8 mouse cellular contexts compared by ENCODE assay signal in the genomic region with DNA sequence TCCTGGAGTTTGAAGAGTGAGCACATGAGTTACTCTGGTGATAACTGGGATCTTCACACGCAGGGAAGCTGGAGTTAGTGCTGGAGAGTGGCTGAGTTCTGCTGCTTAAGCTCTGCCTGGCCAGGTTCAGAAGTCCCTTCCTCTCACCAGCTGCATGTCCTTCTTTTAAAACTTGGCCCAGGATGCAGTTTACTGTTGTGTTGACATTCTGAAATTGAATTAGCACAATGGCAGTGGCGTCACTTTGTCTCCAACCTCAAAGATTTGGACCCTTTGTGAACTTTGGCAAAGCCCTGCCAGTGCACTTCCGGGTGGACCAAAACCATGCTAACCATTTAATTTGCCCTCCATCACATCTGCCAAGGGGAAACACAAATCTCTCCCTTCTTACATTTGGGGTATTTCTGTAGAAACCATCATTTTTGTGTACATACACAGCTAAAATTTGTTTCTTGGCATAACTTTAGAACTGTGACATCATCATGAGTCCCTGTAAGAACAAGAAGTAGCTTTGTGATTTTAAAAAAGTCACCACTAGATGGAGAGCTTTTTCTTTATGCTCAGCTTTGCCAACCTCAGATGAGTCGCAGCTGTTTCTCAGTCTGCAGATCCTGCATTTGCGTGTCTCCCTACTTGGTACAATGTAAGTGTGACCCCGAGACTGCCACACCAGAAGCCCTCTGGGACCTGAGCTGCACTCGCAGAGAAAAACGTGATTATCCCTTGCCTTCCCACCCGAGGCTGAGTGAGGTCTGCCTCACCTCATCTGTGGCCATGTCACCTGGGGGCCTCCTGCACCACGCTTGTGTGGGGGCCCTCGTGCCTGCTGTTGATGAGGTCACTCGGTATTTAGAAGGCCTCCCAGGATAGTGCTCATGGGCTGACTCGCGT. TPM values are rescaled to one million over a fixed set of nuclear protein-coding genes. Genes with fewer than 3 reads are reported as not detected.
DNase-seq lines count a peak whose midpoint lies in the region; ATAC-seq and TF ChIP-seq lines count a peak whose summit lies in the region.

No protein-coding gene starts in this region.

- no peaks in the 10 kb centered on the region for H3K27me3 ChIP-seq in liver, adult 2 months (ENCODE audit: control insufficient read depth, insufficient read depth, low read length)
- no peaks in the 10 kb centered on the region for H3K27me3 ChIP-seq in kidney, postnatal 0 days (ENCODE audit: insufficient read depth, low read length)

- ATAC-seq in kidney, postnatal 0 days (replicated peaks; ENCODE audit: low FRiP score, low read depth) = 0 out of 2 replicates have a peak, but pooled peaks have one; percentile 33
- 0 out of 2 replicates have a peak, but pooled peaks have one; percentile 15 for ATAC-seq in monocyte, adult 5-6 weeks (replicated peaks; ENCODE audit: insufficient number of reproducible peaks, low FRiP score, low TSS enrichment, poor library complexity, severe bottlenecking)

- H3K4me2 ChIP-seq in kidney, postnatal 0 days (ENCODE audit: low read length) = no peak overlapping the region

- H3K27ac ChIP-seq in liver, adult 2 months (replicated peaks; ENCODE audit: insufficient read depth, low read depth, low read length) = peak overlapping the region; percentile 45
- peak overlapping the region; percentile 75 for H3K27ac ChIP-seq in kidney, postnatal 0 days

- 39% methylated on average over 14 of the region's 14 CpGs for WGBS in liver, adult 2 months
- WGBS in kidney, postnatal 0 days = 49% methylated on average over 14 of the region's 14 CpGs

- TF ChIP-seq POLR2A in liver, adult 2 months (IDR thresholded peaks at IDR 0.05; ENCODE audit: extremely low read depth, insufficient read depth, low read length) = no peak

- peak; percentile 19; the same call in 1 of the 2 replicates for TF ChIP-seq CTCF in liver, adult 2 months (IDR thresholded peaks at IDR 0.05; ENCODE audit: low read depth, low read length)
- TF ChIP-seq CTCF in kidney, postnatal 0 days (IDR thresholded peaks at IDR 0.05; ENCODE audit: low read depth) = peak; percentile 76

- no peaks in the 10 kb centered on the region for H3K4me1 ChIP-seq in liver, adult 2 months (ENCODE audit: control insufficient read depth, insufficient read depth, low read length)
- no peaks in the 10 kb centered on the region for H3K4me1 ChIP-seq in kidney, postnatal 0 days (replicated peaks; ENCODE audit: insufficient read depth, low read length)

- H3K79me2 ChIP-seq in liver, adult 2 months (ENCODE audit: control insufficient read depth, insufficient read depth, low read length) = no peaks in the 10 kb centered on the region

- H3K9me3 ChIP-seq in kidney, postnatal 0 days (replicated peaks; ENCODE audit: low read length) = no peaks in the 10 kb centered on the region

- H3K36me3 ChIP-seq in liver, adult 2 months (ENCODE audit: control insufficient read depth, insufficient read depth, low read length) = peaks cover 45% of the 10 kb centered on the region
- H3K36me3 ChIP-seq in kidney, postnatal 0 days (ENCODE audit: insufficient read depth, low read length) = peaks cover 32% of the 10 kb centered on the region

- DNase-seq in liver, adult 2 months (ENCODE audit: extremely low read depth, low read depth, low spot score) = peak; percentile 77
- DNase-seq in liver = no peak
- DNase-seq in T-cell, adult 2 months (ENCODE audit: low spot score) = peak; percentile 23
- peak; percentile 81 for DNase-seq in heart, adult 8-10 months (ENCODE audit: low spot score)
- DNase-seq in kidney, postnatal 0 days (ENCODE audit: low spot score) = peak; percentile 93
- DNase-seq in cerebellum, postnatal 25 days = no peak
- DNase-seq in gastrocnemius, postnatal 10 days = no peak

- H3K4me3 ChIP-seq in liver, adult 2 months (ENCODE audit: insufficient read depth, low read depth, low read length) = no peak overlapping the region
- no peak overlapping the region for H3K4me3 ChIP-seq in kidney, postnatal 0 days (replicated peaks; ENCODE audit: low read depth, low read length)

- H3K9ac ChIP-seq in liver, adult 2 months (ENCODE audit: low read depth, low read length) = no peak overlapping the region
- no peak overlapping the region for H3K9ac ChIP-seq in kidney, postnatal 0 days (ENCODE audit: low read depth, low read length)

RNA-seq across cellular contexts. Expression of a gene that starts 21.1 kb away (rescaled TPM):
- total RNA-seq in liver, adult 2 months (2014; rRNA removed) = 47.2 and 56.4 TPM in 2 replicates
- 51.1 and 59.9 TPM in 2 replicates for polyA plus RNA-seq in liver, adult 2 months (2012; rRNA removed)
- 100 to 1,000 TPM; 347 to 373 (median 363) TPM for total RNA-seq in heart, adult 8-10 months (2022)
- 340 and 372 TPM in 2 replicates for polyA plus RNA-seq in kidney, postnatal 0 days (2015; fragmentation: Nextera tagmentation; extraction: Ambion mirVana)
- total RNA-seq in monocyte, adult 5-6 weeks (2017) = 124 to 194 TPM (median 167 TPM) in 3 replicates
- total RNA-seq in gastrocnemius, postnatal 10 days (2021) = 100 to 1,000 TPM; 246 to 270 TPM

RNA-seq across cellular contexts. Expression of a gene that starts 51.8 kb away (rescaled TPM):
- total RNA-seq in liver, adult 2 months (2014; rRNA removed) = 6.9 and 13.2 TPM in 2 replicates
- 30.6 and 34.8 TPM in 2 replicates for polyA plus RNA-seq in liver, adult 2 months (2012; rRNA removed)
- 1 to 10 TPM; 5.4 to 7.7 (median 5.9) TPM for total RNA-seq in heart, adult 8-10 months (2022)
- 4.9 and 5.8 TPM in 2 replicates for polyA plus RNA-seq in kidney, postnatal 0 days (2015; fragmentation: Nextera tagmentation; extraction: Ambion mirVana)
- total RNA-seq in monocyte, adult 5-6 weeks (2017) = 2.3 to 8.6 TPM (median 3.2 TPM) in 3 replicates
- total RNA-seq in gastrocnemius, postnatal 10 days (2021) = 1 to 10 TPM; 4.6 to 7.5 TPM

RNA-seq across cellular contexts. Expression of a gene that starts 58.5 kb away (rescaled TPM):
- 8.5 and 8.8 TPM in 2 replicates for total RNA-seq in liver, adult 2 months (2014; rRNA removed)
- polyA plus RNA-seq in liver, adult 2 months (2012; rRNA removed) = 6.4 and 7.3 TPM in 2 replicates
- 100 to 1,000 TPM; 110 to 141 (median 120) TPM for total RNA-seq in heart, adult 8-10 months (2022)
- 42.0 and 42.6 TPM in 2 replicates for polyA plus RNA-seq in kidney, postnatal 0 days (2015; fragmentation: Nextera tagmentation; extraction: Ambion mirVana)
- 1.5 to 4.0 TPM (median 1.9 TPM) in 3 replicates for total RNA-seq in monocyte, adult 5-6 weeks (2017)
- total RNA-seq in gastrocnemius, postnatal 10 days (2021) = 10 to 100 TPM; 64.0 to 72.0 TPM

Comparison
In these comparisons a context has a peak if more than half of its experiments do, and no peak if none do; other contexts are left out.
1. DNase-seq: peak in liver, adult 2 months (single experiment), T-cell, adult 2 months (single experiment), heart, adult 8-10 months (single experiment) and kidney, postnatal 0 days (single experiment); none in liver (single experiment), cerebellum, postnatal 25 days (0 of 2) and gastrocnemius, postnatal 10 days (single experiment).